Mouse (Mus musculus) thymus, postnatal 0 days (tissue): Measurements from ENCODE around the gene Pjvk. TPM values are rescaled to one million over a fixed set of nuclear protein-coding genes. Genes with fewer than 3 reads are reported as not detected.
A peak's percentile ranks its signal among the peaks of the same experiment; 100 is the strongest.

Experiments used
- DNase-seq: peaks from one replicate; pipeline ENCODE4 v3.0.0-alpha.2; 2015; ENCODE audit warnings: low spot score
- polyA plus RNA-seq: library from polyadenylated mRNA; unstranded; fragments of >200 nt; fragmentation: Nextera tagmentation; extraction: Ambion mirVana; gene quantifications from 2 replicates; pipeline ENCODE4 v1.2.1, GENCODE M21; 2015

Pjvk gene
- polyA plus RNA-seq, 1 experiment from 2014 or later = 0.12 TPM

DNA sequence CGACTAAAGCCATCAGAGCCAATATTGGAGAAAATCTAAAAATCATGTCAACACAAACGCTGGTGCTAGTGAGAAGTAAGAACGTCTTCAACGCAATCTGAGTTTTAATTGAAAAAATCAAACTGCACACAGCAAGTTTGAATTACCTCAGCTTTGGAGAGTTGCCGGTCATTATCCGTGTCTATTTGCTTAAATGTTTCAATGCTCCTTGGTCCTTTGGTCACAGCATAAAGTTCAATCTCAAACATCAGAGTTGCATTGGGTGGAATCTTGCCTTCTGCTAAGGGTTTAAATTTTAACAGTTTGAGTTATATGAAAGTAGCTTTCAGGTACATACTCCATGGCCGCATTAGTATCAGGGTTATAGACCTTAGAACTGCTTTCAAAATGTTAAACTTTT, 17.3 kb downstream of the Pjvk start:
- no peak for DNase-seq

- no peak for DNase-seq
Observed at GRCm38 (mm10) chr2:76667200-76667599, 18.9 kb downstream of the Pjvk start.

GRCm38 (mm10) chr2:76671641-76672040, 23.4 kb downstream of the Pjvk start:
- no peak for DNase-seq

GRCm38 (mm10) chr2:76672134-76672745, 24.0 kb downstream of the Pjvk start:
- no peak for DNase-seq

- DNase-seq = peak; percentile 88
Observed at GRCm38 (mm10) chr2:76672966-76673392, 24.7 kb downstream of the Pjvk start, which contains the start of gene Fkbp7. Gene Fkbp7 (minus strand): TSS chr2:76673116.

DNA sequence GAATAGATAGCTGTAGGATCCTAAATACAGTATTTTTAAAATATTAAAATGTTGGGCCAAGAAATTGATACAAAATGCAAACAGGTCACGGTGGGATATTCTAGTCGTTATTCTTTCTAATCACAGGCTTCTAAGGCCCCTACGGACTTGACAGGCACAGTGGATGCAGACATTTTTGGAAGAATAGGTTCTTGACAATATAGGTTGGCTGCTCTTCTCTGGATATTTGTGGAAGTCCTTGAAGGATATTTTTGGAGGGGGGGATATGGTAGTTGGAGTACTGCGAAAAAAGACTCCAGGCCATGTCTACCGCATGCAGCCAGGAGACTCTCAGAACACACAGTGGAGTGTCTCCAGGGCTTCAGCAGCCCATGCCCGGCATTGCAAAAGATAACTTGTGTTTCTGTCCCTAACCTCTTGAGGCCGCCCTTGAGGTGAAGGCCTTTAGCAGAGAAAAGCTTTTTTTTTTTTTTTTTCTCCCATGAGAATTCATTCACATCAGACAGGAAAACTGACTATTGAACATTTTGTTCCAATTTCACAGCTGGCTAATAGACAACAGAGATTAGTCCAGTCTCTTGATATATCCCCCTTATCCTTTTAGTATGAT, 25.3 kb downstream of the Pjvk start:
- DNase-seq = peak; percentile 65

DNA sequence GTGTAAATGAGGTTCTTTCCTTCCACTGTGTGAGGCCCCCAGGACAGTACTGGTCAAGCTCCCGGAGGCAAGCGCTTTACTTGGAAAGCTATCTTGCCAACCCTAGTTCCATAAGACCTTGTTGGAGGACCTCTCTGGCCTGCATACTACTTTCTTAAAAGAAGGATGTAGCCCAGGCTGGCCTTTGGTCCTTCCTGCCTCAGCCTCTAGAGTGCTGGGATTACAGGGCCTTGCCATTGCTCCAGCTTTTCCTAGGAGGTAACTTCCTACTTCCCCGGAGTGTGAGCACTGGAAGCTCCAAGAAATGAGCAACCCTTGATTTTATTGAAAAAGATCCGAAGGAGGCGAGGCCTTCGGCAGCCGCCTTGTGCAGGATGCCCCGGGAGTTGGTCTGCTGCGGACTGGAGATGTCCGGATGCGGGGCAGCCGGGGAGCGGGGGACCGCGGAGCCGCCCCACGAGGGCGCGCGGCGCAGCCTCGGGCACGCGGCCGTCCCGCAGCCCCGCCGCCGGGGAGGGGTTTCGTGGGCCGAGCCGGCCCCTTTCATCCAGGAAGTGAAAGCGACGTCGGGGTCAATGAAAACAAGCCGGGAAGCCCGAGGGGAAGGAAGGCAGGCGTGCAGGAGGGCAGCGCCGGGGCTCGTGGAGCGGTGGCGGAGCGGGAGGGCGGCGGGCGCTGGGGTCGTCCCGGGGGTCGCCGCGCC, 26.6 kb downstream of the Pjvk start, which contains the start of gene Plekha3:
Gene Plekha3 (plus strand): TSS at position 557 of the 703 bp plus-strand sequence.
- DNase-seq = peak; percentile 68

DNA sequence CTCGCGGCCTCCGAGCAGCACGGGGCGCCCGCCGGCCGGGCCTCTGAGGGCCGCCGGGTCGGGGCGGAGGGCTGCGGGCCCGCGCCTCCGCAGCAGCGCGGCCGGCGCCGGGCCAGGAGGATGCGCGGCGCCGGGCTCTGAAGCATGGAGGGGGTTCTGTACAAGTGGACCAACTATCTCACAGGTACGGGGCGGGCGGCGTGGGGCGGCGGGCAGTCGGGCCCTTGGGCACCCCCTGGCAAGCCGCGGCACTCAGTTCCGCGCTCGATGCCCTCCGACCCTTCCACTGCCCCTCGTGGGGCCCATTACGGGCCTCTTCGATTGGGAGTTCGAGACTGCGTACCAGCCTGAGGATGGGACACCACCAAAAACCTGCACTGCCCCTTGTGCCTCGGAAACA, 27.2 kb downstream of the Pjvk start:
- DNase-seq = peak; percentile 7

DNA sequence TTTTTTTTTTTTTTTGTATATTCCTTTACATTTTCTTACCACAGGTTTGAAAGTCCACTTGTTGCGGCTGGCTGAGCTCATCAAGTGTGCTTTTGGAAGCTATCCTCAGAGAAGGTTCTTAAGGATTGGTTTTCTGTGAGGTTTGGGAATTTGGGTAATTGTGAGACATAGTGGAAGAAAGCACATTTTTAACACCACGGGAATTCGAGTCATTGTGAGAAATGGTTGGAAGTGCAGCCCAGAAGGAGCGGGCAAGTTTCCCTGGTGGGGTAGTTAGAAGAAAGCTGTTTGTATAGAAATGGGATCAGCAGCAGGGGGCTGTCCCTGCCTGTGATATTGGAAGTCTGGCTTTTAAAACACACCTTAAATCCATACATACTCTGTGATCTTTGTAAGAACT, 27.7 kb downstream of the Pjvk start:
- DNase-seq = no peak

DNA sequence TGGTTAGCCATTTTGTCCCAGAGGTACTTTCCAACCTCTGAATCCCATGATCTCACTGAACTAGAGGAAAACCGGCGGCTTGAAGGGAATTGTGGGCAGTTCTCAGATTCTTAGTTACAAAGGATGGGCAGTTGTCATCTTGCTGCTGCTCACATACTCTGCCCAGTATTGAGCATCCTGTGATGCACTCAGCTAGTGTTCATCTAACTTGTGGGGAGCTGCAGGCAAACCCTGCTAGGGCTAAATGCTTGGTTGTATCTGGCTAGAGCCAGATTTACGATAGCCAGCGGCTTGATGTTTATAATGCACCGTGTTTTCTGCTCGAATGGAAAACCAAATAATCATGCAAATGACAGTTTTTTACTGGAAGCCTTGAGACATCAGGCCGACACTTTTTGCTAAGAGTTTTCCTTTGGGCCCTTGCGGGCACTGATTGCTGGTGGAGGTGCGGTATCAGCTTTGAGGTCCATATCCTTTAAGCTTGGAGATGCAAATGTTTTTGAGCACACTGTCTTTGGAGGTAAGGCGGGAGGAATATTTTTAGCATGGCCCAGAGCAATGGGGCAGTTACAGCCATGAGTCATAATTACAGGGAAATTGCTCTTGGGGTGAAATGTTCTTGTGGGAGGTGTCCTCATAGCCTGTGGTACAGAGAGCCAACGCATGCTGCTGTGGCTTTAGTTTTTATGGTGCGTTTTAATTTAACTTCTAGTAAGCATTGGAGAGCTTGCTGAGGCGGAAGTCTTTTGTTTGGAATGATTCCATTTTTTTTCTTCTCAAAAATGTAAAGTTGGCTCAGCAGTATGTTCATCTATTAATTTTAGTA, 28.3 kb downstream of the Pjvk start:
- DNase-seq = no peak

DNA sequence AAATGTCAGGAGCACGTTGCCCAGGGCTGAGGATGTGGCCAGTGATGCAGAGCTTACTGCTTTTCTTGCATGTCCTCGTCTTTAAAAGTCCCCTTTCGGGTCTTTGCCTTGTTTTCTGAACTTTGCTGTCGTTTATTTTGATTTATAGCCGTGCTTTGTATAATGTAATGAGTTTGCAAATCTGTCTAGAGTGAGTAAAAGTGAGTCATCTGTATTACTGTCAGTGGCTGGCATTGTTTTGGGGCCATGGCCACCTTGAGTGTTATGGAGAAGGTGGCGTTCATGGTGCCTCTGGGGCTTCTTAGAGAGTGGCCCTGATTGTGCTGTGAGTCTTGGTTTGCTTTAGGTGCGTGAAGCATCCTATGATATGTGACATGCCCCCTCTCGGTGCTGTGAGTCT, 34.0 kb downstream of the Pjvk start:
- no peak for DNase-seq

GRCm38 (mm10) chr2:76686986-76687385, 38.7 kb downstream of the Pjvk start:
- DNase-seq = no peak

GRCm38 (mm10) chr2:76687608-76688007, 39.3 kb downstream of the Pjvk start:
- no peak for DNase-seq

DNA sequence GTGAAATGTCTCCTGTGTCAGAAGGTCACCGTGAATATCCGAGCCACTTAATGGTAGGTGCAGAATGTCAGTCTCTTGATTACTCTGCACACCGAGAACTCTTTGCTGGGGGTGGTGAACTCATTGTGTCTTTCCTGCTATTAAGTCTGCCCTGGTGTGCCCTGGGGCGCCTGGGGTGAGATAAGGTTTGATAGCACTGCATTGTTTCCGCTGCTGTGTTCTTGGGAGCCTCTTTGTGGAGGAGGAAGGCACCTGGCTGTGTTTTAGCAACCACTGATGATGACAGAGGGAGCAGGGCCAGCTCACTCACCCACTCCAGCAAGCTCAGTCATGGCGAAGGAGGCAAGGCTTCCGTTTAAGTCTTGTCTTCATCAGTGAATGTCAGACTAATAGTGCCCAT, 39.9 kb downstream of the Pjvk start:
- DNase-seq = no peak

- DNase-seq = no peak
Observed at GRCm38 (mm10) chr2:76690436-76691204, 42.3 kb downstream of the Pjvk start.

DNA sequence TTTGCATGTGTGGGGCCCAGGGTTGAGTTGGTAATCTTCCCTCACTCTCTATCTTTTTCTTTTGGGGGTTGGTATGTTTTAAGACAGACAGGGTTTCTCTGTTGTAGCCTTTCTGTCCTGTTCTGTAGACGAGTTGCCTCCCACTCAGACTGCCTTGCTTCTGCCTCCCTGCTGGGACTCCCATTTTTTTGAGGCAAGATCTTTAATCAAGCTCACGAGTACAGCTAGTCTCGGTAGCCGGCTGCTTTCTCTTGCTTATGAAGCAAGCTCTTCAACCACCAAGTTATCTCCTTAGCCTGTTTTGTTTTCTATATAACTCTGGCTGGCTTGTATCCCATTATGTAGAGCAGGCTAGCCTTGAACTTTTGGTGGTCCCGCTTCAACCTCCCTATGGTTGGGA, 45.5 kb downstream of the Pjvk start:
- no peak for DNase-seq

DNA sequence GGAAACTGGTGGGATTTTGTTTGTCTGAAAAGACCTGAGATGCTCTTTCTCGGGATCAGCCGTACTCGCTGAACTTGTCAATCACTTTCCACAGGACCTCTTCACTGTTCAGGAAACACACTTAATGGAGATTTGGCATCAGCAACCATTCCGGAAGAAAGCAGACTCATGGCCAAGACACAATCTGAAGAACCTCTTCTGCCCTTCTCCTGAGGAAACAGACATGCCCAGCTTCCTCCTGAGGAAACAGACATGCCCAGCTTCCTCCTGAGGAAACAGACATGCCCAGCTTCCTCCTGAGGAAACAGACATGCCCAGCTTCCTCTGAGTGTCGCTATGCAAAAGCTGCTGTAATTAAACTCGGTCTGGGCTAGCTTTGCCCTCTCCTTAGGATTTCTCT, 47.0 kb downstream of the Pjvk start:
- DNase-seq = no peak

DNA sequence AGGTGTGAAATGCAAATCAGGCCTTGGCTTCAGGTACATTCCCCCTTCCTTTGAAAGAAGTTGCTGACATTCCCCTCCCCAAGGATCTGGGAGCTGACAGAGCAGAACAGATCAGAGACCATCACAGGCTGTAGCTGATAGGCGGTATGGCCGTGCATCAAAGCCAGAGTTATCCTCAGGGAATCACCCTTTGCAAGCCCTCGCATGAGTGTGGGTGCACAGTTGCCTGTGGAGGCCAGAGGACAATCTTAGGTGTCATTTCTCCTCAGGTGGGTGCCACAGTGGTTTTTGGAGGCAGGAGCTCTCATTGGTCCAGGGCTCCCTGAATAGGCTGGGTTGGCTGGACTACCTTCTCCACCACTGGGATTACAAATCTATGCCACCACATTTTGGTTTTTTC, 53.9 kb downstream of the Pjvk start:
- DNase-seq = no peak

GRCm38 (mm10) chr2:76702751-76703150, 54.5 kb downstream of the Pjvk start:
- no peak for DNase-seq

DNA sequence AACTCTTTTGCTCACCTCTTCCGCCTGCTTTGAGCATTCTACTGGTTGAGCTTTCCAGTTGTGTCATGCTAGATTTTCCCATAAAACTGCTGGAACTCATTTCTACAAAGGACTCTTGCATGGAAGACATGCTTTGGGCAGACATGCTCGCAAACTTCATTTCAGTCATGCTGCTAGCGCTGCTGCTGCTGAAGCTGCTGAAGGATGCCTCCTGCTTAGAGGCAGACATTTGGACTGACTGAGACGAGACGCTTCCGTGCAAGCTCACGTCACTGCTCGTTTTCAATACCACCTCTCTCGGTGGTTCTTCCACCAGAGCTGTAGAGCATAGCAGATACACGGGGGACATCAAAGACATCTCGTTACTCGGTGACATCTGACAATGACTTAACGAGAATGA, 57.4 kb downstream of the Pjvk start:
- no peak for DNase-seq
